Mouse (Mus musculus) embryonic facial prominence, embryonic 12.5 days (tissue): ENCODE measurements around the gene Tlk1. TPM values are rescaled to one million over a fixed set of nuclear protein-coding genes. Genes with fewer than 3 reads are reported as not detected.
"Not testable (repeated sequence)": the region's sequence is repeated elsewhere in the genome, so short reads cannot be mapped to it uniquely, and the experiment has no call there.

ENCODE experiments used
- ATAC-seq: fragments of 200-750 bp; cut with Nextera tagmentation; 2 replicates; pipeline ENCODE4 v1.8.0; 2017; ENCODE audit not compliant: insufficient number of reproducible peaks, insufficient read depth, low FRiP score, low TSS enrichment
- H3K27ac ChIP-seq: fragments of 300-500 bp; sonication (generic); 2 replicates; pipeline ENCODE4 v1.5.1; 2016; ENCODE audit warnings: mild to moderate bottlenecking
- H3K27me3 ChIP-seq: fragments of 300-500 bp; sonication (generic); 2 replicates; pipeline ENCODE4 v1.6.1; 2016; ENCODE audit warnings: mild to moderate bottlenecking, moderate library complexity
- H3K36me3 ChIP-seq: fragments of 300-500 bp; sonication (generic); 2 replicates; pipeline ENCODE4 v1.6.1; 2016; ENCODE audit warnings: mild to moderate bottlenecking
- H3K4me1 ChIP-seq: fragments of 300-500 bp; sonication (generic); 2 replicates; pipeline ENCODE4 v1.6.1; 2016
- H3K4me2 ChIP-seq: fragments of 300-500 bp; sonication (generic); replicated peaks from 2 replicates; pipeline ENCODE4 v1.6.1; 2016; ENCODE audit warnings: mild to moderate bottlenecking, moderate library complexity
- H3K4me3 ChIP-seq: fragments of 300-500 bp; sonication (generic); 2 replicates; pipeline ENCODE4 v1.5.1; 2016; ENCODE audit warnings: mild to moderate bottlenecking
- H3K9ac ChIP-seq: fragments of 300-500 bp; sonication (generic); 2 replicates; pipeline ENCODE4 v1.6.1; 2016; ENCODE audit warnings: mild to moderate bottlenecking, moderate library complexity
- H3K9me3 ChIP-seq: fragments of 300-500 bp; sonication (generic); 2 replicates; pipeline ENCODE4 v1.6.1; 2016; ENCODE audit warnings: mild to moderate bottlenecking, moderate library complexity
- WGBS: fragments of 180-500 bp; shearing (Covaris S2); methylation state at CpG from one replicate; pipeline ENCODE4 v1.1.7; 2016; 5-methylcytosine and 5-hydroxymethylcytosine counted together
- polyA plus RNA-seq: library from polyadenylated mRNA; unstranded; fragments of >200 nt; fragmentation: Nextera tagmentation; extraction: Ambion mirVana; gene quantifications from 2 replicates; pipeline ENCODE4 v1.2.1, GENCODE M21; 2016

Gene Tlk1
- polyA plus RNA-seq, 1 experiment from 2014 or later, result 40.2 TPM

GRCm38 (mm10) chr2:70809921-70810320, 15.6 kb downstream of the Tlk1 start:
- H3K36me3 ChIP-seq, result peaks cover 1% of the 10 kb centered on the region
- WGBS, result 89% methylated on average over 3 of the region's 3 CpGs
- no peak overlapping the region for H3K4me2 ChIP-seq
- H3K4me1 ChIP-seq, result no peaks in the 10 kb centered on the region
- no peaks in the 10 kb centered on the region for H3K27me3 ChIP-seq
- H3K4me3 ChIP-seq, result no peak overlapping the region
- no peak overlapping the region for H3K27ac ChIP-seq
- peaks cover under 1% of the 10 kb centered on the region; the same call in 1 of the 2 replicates for H3K9me3 ChIP-seq
- H3K9ac ChIP-seq, result no peak overlapping the region
- ATAC-seq, result no peak

DNA sequence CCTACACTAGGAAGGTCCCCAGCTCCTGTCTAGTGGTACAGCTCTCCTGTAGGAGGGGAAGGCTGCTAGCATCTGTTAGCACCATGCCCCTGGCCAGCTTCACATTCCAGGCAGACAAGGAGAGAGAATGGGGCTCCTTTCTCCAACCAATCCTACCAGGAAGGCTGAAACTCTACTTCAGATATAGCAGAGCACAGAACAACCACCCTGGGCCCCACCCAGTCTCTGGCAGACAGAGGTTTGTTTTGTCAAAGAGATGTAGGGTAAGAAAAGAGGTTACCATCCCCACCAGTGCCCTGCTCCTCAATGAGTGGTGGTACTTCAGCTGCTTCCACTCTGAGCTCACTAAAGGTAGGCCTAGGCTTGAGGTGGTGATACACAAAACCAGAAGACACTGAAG, 16.8 kb downstream of the Tlk1 start:
- ATAC-seq, result no peak

GRCm38 (mm10) chr2:70807678-70808077, 17.9 kb downstream of the Tlk1 start:
- ATAC-seq, H3K9ac ChIP-seq, H3K9me3 ChIP-seq, H3K36me3 ChIP-seq, H3K27ac ChIP-seq, H3K4me3 ChIP-seq, H3K27me3 ChIP-seq, H3K4me1 ChIP-seq, H3K4me2 ChIP-seq: not testable (repeated sequence)
- 89% methylated on average over 3 of the region's 3 CpGs for WGBS

More for the DNA sequence above, 16.8 kb downstream of the Tlk1 start:
- H3K9ac ChIP-seq, result no peak overlapping the region
- H3K4me1 ChIP-seq, result no peaks in the 10 kb centered on the region
- no peak overlapping the region for H3K27ac ChIP-seq
- H3K4me3 ChIP-seq, result no peak overlapping the region
- peaks cover 5% of the 10 kb centered on the region for H3K36me3 ChIP-seq
- H3K27me3 ChIP-seq, result no peaks in the 10 kb centered on the region
- H3K9me3 ChIP-seq, result peaks cover 4% of the 10 kb centered on the region; the same call in 1 of the 2 replicates
- H3K4me2 ChIP-seq, result no peak overlapping the region

- Histone ChIP-seq H3K9me3 (peaks cover 4% of the 10 kb centered on the region; the same call in 1 of the 2 replicates), H3K27ac (no peak overlapping the region), H3K9ac (no peak overlapping the region), H3K4me3 (no peak overlapping the region), H3K36me3 (peaks cover 5% of the 10 kb centered on the region), H3K27me3 (no peaks in the 10 kb centered on the region), H3K4me2 (no peak overlapping the region), H3K4me1 (no peaks in the 10 kb centered on the region)
- 88% methylated on average over 5 of the region's 5 CpGs for WGBS
- no peak for ATAC-seq
These were observed 19.5 kb downstream of the Tlk1 start for GRCm38 (mm10) chr2:70806020-70806419.

DNA sequence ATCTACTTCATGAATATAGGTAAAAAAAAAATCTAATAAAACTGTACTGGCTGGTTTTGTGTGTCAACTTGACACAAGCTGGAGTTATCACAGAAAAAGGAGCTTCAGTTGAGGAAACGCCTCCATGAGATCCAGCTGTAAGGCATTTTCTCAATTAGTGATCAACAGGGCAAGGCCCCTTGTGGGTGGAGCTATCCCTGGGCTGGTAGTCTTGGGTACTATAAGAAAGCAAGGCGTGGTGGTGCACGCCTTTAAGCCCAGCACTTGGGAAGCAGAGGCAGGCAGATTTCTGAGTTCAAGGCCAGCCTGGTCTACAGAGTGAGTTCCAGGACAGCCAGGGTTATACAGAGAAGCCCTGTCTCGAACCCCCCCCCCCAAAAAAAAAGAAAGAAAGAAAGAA, 21.8 kb downstream of the Tlk1 start:
- H3K9ac ChIP-seq, H3K4me3 ChIP-seq, H3K9me3 ChIP-seq, ATAC-seq, H3K36me3 ChIP-seq, H3K4me2 ChIP-seq, H3K27me3 ChIP-seq, H3K27ac ChIP-seq, H3K4me1 ChIP-seq: not testable (repeated sequence)
- 78% methylated on average over 4 of the region's 4 CpGs for WGBS

DNA sequence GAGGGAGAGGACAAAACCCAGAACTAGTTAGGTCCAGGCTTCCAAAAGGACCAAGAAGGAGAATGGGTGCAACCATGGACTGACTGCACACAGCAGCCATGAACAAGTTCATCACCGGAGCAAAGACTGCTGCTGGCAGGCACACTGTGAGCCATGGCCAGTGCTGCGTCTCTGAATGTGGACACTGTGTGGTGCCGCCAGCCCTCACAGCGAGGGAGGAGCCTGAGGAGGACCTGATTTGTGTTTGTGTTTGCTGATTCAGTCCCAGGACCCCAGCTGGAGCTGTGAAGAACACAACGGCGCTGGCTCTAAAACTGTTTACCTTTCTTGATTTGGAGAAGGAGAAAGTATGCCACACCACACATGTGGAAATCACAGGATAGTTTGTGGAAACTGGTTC, 22.9 kb downstream of the Tlk1 start:
- Histone ChIP-seq H3K9ac (no peak overlapping the region), H3K27me3 (no peaks in the 10 kb centered on the region), H3K27ac (no peak overlapping the region), H3K9me3 (peaks cover 4% of the 10 kb centered on the region; the same call in 1 of the 2 replicates), H3K4me1 (peaks cover 4% of the 10 kb centered on the region; the same call in 1 of the 2 replicates), H3K36me3 (peaks cover 5% of the 10 kb centered on the region), H3K4me3 (no peak overlapping the region), H3K4me2 (no peak overlapping the region)
- no peak for ATAC-seq
- 52% methylated on average over 6 of the region's 6 CpGs for WGBS

DNA sequence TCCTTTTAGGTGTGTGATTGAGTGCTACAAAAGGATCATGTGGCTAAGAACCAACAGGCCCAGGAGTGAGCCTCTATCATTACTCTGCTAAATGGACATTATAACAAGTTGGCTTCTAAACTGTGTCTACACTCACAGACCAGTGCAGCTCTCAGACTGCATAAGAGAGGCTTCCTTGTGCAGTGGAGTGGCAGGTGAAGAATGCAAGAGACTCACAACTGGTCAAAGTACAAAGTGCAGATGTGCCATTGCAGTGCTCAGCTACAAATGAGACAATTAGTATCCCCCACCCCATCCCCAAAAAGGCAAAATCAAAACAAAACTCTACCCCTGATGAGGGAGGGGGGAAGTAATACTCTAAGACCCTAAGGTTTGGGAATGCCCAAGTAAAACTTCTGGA, 24.0 kb downstream of the Tlk1 start:
- H3K9me3 ChIP-seq, result peaks cover 4% of the 10 kb centered on the region; the same call in 1 of the 2 replicates
- no peak for ATAC-seq
- no peak overlapping the region for H3K4me3 ChIP-seq
- H3K9ac ChIP-seq, result no peak overlapping the region
- H3K36me3 ChIP-seq, result peaks cover 5% of the 10 kb centered on the region
- no peak overlapping the region for H3K4me2 ChIP-seq
- H3K27ac ChIP-seq, result no peak overlapping the region
- H3K27me3 ChIP-seq, result no peaks in the 10 kb centered on the region
- H3K4me1 ChIP-seq, result peaks cover 4% of the 10 kb centered on the region; the same call in 1 of the 2 replicates

DNA sequence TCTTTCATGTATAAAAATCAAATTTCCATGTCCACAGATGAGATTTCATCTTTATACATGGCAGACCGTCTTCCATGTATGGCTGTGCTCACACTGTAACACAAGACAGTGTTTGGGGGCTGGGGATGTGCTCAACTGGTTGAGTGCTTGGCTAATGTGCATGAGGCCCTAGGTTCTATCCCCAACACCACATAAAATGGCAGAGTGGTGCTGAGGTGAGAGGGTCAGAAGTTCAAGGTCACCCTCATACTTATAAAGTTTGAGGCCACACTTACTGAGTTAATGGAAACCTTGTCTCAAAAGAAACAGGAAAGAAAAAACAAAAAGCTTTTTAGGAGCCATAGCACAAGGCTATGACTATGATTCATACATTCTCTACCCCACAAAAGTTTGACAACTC, 25.1 kb downstream of the Tlk1 start:
- no peak for ATAC-seq
- Histone ChIP-seq H3K9ac (no peak overlapping the region), H3K4me2 (no peak overlapping the region), H3K36me3 (peaks cover 5% of the 10 kb centered on the region), H3K4me1 (peaks cover 4% of the 10 kb centered on the region; the same call in 1 of the 2 replicates), H3K4me3 (no peak overlapping the region), H3K27ac (no peak overlapping the region), H3K9me3 (peaks cover 4% of the 10 kb centered on the region; the same call in 1 of the 2 replicates), H3K27me3 (no peaks in the 10 kb centered on the region)
- 59% methylated on average over 1 of the region's 1 CpGs for WGBS

GRCm38 (mm10) chr2:70793276-70793675, 32.3 kb downstream of the Tlk1 start:
- no peak for ATAC-seq
- no peak overlapping the region for H3K27ac ChIP-seq
- H3K4me1 ChIP-seq, result no peaks in the 10 kb centered on the region
- H3K27me3 ChIP-seq, result no peaks in the 10 kb centered on the region
- H3K9me3 ChIP-seq, result no peaks in the 10 kb centered on the region
- WGBS, result 91% methylated on average over 4 of the region's 4 CpGs
- 0 out of 2 replicates have a peak, but pooled peaks cover 5% of the 10 kb centered on the region for H3K36me3 ChIP-seq
- no peak overlapping the region for H3K4me2 ChIP-seq
- H3K9ac ChIP-seq, result no peak overlapping the region
- no peak overlapping the region for H3K4me3 ChIP-seq

- Histone ChIP-seq H3K4me2 (no peak overlapping the region), H3K36me3 (0 out of 2 replicates have a peak, but pooled peaks cover 5% of the 10 kb centered on the region), H3K27me3 (no peaks in the 10 kb centered on the region), H3K4me1 (no peaks in the 10 kb centered on the region), H3K9me3 (no peaks in the 10 kb centered on the region), H3K4me3 (no peak overlapping the region), H3K27ac (no peak overlapping the region), H3K9ac (no peak overlapping the region)
- WGBS, result 79% methylated on average over 2 of the region's 2 CpGs
- no peak for ATAC-seq
These were observed 35.3 kb downstream of the Tlk1 start for GRCm38 (mm10) chr2:70790246-70790645.

- Histone ChIP-seq H3K9me3 (no peaks in the 10 kb centered on the region), H3K4me1 (no peaks in the 10 kb centered on the region), H3K4me2 (no peak overlapping the region), H3K36me3 (no peaks in the 10 kb centered on the region), H3K4me3 (no peak overlapping the region), H3K27ac (no peak overlapping the region), H3K9ac (no peak overlapping the region), H3K27me3 (no peaks in the 10 kb centered on the region)
- no peak for ATAC-seq
- WGBS, result 95% methylated on average over 3 of the region's 3 CpGs
These were observed 36.2 kb downstream of the Tlk1 start for GRCm38 (mm10) chr2:70789331-70789730.

DNA sequence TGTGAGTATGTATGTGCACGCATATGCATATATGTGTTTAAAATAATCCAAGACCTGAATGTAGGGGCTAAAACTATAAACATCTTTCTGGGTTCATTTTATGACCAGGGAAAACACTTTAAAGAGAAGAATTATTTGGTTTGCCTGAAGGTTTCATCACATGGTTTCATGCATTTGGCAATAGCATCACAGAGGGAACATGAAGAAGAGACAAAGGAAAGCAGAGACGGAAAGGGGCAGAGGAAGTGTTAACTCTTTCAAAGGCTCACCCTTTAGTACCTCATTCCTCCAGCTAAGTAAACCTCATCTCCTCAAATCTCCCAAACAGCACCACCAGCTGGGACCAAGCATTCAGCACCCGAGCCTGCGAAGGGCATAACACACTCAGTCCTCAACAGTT, 41.1 kb downstream of the Tlk1 start:
- H3K4me1 ChIP-seq, result no peaks in the 10 kb centered on the region
- H3K9ac ChIP-seq, result no peak overlapping the region
- H3K27ac ChIP-seq, result no peak overlapping the region
- no peak overlapping the region for H3K4me2 ChIP-seq
- no peak for ATAC-seq
- no peak overlapping the region for H3K4me3 ChIP-seq
- no peaks in the 10 kb centered on the region for H3K27me3 ChIP-seq
- H3K9me3 ChIP-seq, result no peaks in the 10 kb centered on the region
- H3K36me3 ChIP-seq, result no peaks in the 10 kb centered on the region
- WGBS, result 83% methylated on average over 4 of the region's 4 CpGs

GRCm38 (mm10) chr2:70783504-70783903, 42.0 kb downstream of the Tlk1 start:
- H3K36me3 ChIP-seq, result no peaks in the 10 kb centered on the region
- H3K4me2 ChIP-seq, result no peak overlapping the region
- H3K9ac ChIP-seq, result no peak overlapping the region
- no peak for ATAC-seq
- H3K27me3 ChIP-seq, result no peaks in the 10 kb centered on the region
- H3K27ac ChIP-seq, result no peak overlapping the region
- H3K4me1 ChIP-seq, result no peaks in the 10 kb centered on the region
- no peak overlapping the region for H3K4me3 ChIP-seq
- H3K9me3 ChIP-seq, result no peaks in the 10 kb centered on the region
- 83% methylated on average over 8 of the region's 8 CpGs for WGBS
